Mouse (Mus musculus): ENCODE measurements around the gene Tsc22d4. TPM values are rescaled to one million over a fixed set of nuclear protein-coding genes. Genes with fewer than 3 reads are reported as not detected.

The Tsc22d4 gene
- total RNA-seq, 2 experiments from 2014 or later = 162 to 187 TPM

DNA sequence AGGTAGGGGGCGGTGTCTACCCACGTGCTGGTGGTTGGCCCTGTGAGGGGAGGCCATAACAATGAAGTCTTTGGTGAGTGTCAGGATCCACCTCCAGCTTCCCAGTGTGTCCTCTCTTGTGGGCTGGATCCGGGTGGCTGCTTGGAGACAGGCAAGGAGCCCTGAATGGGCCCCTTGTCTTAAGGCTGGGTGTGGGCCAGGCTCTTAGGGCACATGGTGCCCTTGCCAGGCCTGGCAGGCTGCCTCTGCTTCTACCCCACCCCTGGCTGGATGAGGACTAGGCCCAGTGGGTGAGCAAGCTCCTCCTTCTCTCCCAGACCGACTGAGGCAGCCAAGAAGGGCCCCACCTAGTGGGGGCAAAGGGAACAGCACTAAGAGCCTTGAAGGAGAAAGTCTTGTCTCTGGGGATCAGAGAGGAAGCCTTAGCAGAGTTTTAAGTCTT is 14.5 kb downstream of the Tsc22d4 start:
- peak; percentile 65 to 85 for DNase-seq (ENCODE audit: low spot score in 2 of 2)

DNA sequence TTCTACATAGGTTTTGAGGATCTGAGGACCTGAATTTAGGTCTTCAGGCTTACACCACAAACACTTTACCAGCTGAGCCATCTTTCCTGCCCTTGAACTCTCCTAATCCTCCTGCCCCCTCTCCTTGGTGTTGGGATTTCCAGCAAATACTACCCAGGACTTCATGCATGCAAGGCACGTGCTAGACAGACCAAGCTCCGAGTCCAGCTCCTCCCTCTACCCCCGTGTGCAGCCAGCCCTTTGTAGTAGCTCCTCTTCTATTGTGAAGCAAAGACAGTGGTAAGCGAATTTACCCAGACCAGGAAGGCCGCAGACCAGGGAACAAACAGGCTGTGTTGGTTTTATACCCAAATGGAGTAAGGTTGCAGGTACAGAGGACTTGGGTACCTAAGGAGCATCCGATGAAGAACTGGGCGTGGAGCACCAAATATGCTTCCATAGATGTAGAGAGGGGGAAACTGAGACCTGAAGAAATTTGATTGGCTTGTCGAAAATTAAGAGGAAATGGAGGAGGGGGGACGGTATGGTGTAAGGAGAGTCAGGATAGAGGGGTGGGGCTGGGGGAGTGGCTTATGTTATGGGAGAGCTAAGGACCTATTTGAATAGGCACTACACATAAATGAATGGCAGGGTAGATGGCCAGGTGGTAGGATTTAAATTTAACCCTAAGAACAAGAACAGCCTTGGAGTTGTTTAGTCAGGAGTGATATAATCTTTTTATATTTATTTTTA is 19.2 kb downstream of the Tsc22d4 start:
- DNase-seq (ENCODE audit: low spot score in 2 of 2) = no peak

GRCm38 (mm10) chr5:137766270-137766669 is 20.7 kb downstream of the Tsc22d4 start:
- no peak for DNase-seq (ENCODE audit: low spot score in 2 of 2)

DNA sequence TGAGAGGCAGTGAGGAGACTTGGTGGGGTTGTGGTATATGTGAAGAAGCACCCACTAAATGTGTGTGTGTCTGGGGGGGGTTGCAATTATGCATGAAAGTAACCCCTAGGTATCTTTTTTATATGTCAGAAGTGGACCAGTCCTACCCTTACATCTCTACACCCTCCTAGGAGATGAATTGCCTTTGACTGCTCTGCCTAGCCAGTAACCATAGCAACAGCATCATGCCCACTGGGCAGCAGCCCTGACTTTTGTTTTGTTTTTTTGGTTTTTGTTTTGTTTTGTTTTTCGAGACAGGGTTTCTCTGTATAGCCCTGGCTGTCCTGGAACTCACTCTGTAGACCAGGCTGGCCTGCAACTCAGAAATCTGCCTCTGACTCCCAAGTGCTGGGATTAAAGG is 22.9 kb downstream of the Tsc22d4 start:
- DNase-seq (ENCODE audit: low spot score in 2 of 2) = no peak

- DNase-seq (ENCODE audit: low spot score in 2 of 2) = no peak
Observed at GRCm38 (mm10) chr5:137770709-137771108, 25.2 kb downstream of the Tsc22d4 start.

DNA sequence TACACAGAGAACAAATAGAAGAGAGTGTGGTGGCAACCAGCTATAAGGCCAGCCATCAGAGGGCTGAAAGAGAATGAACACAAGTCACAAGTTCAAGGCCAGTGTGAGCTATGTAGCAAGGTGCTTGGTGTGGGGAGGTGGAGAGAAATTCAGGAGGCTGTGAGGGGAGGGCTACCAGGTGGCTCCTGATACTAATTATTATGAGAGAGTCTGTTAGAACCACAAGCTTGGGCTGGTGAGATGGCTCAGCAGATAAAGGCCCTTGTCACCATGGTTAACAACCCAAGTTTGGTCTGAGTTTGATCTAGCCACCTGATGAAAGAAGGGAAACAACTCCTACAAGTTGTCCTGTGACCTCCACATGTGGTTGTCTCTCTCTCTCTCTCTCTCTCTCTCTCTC is 27.2 kb downstream of the Tsc22d4 start:
- no peak for DNase-seq (ENCODE audit: low spot score in 2 of 2)

- no peak for DNase-seq (ENCODE audit: low spot score in 2 of 2)
Observed at GRCm38 (mm10) chr5:137775587-137776290, 30.2 kb downstream of the Tsc22d4 start.

- DNase-seq (ENCODE audit: low spot score in 2 of 2) = no peak
Observed at GRCm38 (mm10) chr5:137776408-137776918, 30.9 kb downstream of the Tsc22d4 start.

GRCm38 (mm10) chr5:137777267-137777845 is 31.8 kb downstream of the Tsc22d4 start:
- no peak for DNase-seq (ENCODE audit: low spot score in 2 of 2)

- DNase-seq (ENCODE audit: low spot score in 2 of 2) = peak; percentile 91 to 96
Observed at GRCm38 (mm10) chr5:137778635-137779034, 33.1 kb downstream of the Tsc22d4 start, which contains the start of gene Ppp1r35. TSS of gene Ppp1r35 (plus strand) at chr5:137778849.

DNA sequence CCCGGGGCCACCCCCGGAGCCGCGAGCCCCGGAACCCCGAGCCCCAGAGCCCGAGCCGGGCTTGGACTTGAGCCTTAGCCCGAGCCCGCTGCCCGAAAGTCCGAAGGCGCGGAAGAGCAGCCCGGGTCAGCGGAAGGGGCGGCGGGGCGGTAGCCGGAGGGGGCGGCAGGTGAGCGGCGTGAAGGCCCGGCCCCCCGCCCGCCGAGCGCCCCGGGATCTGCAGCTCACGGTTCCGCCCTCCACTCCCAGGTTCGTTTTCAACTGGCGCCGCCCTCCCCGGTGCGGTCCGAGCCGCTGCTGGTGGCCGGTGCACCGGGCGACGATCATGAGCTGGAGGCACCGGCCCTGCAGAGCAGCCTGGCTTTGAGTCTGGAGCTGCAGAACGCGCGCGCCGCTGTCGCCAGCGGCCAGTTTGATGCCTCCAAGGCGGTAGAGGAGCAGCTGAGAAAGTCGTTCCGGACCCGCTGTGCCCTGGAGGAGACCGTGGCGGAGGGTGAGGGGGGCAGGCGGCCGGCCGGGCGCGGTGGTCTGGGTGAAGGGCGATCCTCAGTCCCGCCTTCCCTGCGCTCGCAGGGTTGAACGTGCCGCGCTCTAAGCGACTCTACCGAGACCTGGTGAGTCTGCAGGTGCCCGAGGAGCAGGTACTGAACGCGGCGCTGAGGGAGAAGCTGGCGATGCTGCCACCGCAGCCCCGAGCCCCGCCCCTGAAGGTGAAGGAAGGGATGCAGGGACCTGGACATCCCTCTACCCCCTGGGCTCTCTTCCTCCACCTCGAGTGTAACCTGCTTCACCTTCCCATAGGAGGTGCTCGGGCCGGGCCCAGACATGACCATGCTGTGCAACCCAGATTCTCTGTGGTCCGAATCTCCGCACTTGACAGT is 33.8 kb downstream of the Tsc22d4 start:
- peak in 1 of 2 experiments; percentile 39 for DNase-seq (ENCODE audit: low spot score in 2 of 2)

DNA sequence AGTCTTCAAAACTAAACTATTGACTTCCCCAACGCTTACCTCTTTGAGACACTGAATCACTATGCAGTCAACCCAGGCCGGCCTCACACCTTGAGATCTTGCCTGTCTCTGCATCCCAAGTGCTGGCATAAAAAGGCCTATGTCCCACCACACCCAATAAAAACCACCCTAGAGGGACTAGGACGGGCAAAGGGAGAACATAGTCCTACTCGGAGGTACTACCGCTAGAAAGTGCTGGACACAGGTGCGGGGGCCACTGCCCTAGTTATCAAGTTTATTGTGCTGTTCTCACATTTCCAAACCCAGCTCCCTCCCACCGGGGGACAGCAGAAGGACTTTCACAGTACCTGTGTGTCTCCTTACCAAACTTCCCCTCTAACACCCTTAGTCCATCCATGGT is 36.1 kb downstream of the Tsc22d4 start:
- no peak for DNase-seq (ENCODE audit: low spot score in 2 of 2)

- DNase-seq (ENCODE audit: low spot score in 2 of 2) = no peak
Observed at GRCm38 (mm10) chr5:137782776-137783522, 37.4 kb downstream of the Tsc22d4 start.

DNA sequence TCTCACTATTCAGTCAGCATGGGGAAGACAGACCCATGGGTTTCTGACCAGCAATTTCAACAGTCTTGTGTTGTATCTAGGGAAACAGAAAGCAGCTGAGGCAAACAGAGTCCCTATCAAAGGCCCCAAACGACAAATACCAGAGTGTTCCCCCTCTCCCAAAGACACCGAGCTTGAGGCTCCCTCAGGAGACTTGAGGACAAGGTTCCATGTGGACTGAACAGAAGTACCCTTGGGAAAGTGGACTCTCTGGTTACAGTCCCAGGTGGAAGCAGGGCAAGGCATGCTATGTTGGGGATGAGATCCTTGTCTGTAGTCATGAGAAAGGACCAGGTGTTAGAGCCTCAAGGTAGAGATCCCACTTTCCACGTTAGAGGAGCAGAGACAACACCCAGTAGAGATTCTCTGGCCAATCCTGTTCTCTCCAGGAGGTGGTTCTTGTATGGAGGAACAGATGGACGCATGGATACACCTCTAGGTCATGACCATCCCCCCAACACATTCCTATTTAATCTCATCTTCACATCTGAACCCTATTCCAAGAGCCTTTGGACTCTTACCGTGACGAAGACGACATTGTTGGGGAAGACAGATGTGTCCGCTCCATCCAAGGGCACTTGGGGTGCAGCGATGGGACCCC is 38.5 kb downstream of the Tsc22d4 start:
- DNase-seq (ENCODE audit: low spot score in 2 of 2) = no peak

DNA sequence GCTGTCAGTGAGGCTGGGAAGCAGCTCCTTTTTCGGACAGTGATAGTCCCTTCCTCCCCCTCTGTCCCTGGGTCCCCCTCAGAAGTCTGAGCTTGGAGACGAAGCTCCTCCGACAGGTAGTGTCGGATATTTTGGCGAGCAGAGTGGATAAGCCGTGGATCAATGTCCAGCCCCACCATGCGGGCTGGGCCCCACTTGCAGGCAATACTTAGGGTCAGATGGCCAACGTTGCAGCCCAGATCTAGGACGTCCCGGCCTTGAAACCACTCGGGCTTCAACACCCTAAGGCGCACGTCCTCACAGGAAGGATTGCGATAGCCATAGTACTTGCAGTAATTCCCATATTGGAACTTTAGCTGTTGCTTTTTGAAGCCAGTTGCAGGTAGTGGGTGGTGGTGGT is 39.0 kb downstream of the Tsc22d4 start:
- no peak for DNase-seq (ENCODE audit: low spot score in 2 of 2)

DNA sequence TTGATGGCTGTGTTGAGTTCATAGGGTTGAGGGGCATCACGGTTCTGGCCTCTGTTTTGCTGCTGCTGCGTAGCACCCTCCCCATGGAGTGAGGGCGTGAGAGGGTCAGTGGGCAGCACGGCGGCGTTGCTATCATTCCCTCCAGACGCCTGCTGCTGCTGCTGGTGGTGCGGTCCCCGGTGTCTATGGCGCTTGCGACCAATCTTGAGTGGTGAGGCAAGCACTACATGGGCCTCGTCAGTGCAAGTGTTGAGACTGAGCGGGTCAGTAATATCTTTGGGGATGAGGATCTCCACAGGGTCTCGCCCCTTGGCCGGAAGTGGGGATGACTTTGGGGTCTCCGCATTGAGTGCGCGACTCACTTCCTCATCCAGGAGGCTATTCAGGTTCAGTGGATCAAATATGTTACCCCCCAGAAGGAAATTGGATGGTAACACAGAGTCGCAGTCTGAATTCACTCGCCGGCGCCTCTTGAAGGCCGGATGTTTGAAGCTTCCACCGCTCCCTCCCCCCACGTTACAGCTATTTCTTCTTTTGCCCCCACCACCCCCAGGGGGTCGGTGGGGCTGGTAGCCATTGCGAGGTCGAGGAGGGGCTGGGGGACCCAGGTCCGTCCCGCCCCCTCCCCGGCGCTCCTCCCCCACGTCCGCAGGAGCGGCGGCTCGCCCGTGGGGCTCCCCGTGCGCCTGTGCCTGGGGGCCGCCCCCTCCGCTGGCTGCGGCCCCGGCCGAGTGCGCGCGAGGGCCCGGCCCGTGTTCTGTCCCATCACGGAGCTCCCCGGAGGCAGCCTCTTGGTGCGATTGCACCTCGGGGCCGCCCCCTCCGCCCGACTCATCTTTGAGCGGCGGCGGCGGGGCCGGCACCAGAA is 39.9 kb downstream of the Tsc22d4 start:
- peak; percentile 55 to 65 for DNase-seq (ENCODE audit: low spot score in 2 of 2)

DNA sequence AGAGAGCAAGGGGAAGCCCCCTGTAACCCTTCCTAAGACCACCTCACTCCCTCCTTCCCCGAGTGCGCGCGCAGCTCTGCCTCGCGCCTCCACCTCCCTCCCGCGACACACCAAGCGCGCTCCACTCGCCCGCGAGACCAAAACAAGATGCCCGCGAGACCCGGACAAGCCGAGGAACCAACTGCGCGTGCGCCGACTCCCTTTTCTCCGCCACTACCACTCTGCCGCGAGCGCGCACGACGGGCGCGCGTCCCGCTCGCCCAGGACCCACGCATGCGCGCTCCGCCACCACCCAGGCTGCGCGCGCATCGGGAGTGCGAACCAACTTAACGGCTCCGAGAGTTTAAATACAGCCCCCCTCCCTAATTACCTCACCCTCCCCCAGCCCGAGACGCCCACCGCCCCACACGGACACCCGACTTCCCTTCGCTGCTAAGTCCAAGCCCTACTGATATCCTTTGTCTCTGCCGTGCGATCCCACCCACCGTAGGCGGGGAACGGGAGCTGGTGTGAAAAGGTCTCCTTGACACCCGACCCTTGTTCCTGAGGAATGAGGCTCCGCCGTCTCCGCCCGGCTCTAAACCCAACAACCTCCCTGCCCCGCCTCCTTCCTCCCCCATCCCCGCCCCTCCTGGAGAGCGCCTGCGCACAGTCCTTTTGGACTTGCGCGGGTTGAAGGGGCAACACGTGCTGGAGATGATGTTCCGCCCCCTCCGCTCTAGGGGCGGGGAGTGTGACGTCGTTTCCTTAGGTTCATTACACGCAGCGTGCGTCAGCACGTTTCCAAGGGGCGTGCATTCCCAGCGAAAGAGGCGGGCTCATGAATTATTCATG is 40.8 kb downstream of the Tsc22d4 start:
- peak; percentile 99 for DNase-seq (ENCODE audit: low spot score in 2 of 2)

Measured in gastrocnemius, postnatal 4 days (tissue).